Mouse (Mus musculus): ENCODE results near the gene Rcc1l.

DNA sequence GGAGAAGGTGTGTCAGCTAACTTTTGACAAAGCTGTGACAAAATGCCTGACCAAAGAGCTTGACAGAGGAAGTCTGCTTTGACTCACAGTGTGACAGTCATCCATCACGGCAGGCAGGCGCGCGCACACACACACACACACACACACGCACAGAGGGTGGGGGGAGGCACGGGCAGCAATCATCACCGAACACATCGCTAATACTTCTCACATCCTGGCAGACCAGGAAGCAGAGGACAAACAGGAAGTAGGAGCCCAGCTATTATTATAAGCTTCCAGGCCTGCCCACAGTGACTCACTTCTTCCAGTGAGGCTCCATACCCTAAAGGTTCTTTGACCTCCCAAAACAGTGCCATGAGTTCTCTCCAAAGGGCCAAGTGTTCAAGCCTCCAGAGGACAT is 70.7 kb downstream of the Rcc1l start:
- TF ChIP-seq CTCF (IDR thresholded peaks at IDR 0.05; ENCODE audit: extremely low read depth, insufficient read depth, low read length) (no peak), POLR2A (IDR thresholded peaks at IDR 0.05; ENCODE audit: extremely low read depth, insufficient read depth, low read length) (no peak)

Data from cortical plate, adult 2 months (tissue).